Mouse (Mus musculus): ENCODE measurements at regions not wholly inside any gene's neighbourhood (a gene's known extent, or its start where the extent isn't known, plus 50 kb on each side); places are given as distances from the start of the nearest gene placed in this dataset.
"Not testable (repeated sequence)": the region's sequence is repeated elsewhere in the genome, so short reads cannot be mapped to it uniquely, and the experiment has no call there.

DNA sequence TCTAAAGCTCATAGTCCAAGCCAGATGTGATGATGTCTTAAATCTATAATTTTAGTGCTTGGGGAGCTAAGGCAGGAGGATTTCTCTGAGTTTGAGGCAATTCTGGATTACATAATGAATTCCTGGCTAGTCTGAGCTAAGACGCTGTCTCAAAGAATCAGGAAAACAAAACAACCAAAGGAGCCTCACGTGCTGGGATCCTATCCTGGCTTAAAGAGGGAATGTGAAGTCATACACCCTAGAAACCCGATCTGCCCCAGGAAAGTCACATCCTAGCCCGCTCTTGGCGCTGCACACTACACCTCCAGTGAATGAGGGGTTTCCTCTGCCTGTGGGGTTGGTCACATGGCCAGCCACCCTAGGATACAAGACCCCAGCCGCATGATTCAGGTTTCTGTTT, 211.2 kb downstream of the Glrx3 start:
- DNase-seq (ENCODE audit: low spot score in 2 of 2) = no peak

DNA sequence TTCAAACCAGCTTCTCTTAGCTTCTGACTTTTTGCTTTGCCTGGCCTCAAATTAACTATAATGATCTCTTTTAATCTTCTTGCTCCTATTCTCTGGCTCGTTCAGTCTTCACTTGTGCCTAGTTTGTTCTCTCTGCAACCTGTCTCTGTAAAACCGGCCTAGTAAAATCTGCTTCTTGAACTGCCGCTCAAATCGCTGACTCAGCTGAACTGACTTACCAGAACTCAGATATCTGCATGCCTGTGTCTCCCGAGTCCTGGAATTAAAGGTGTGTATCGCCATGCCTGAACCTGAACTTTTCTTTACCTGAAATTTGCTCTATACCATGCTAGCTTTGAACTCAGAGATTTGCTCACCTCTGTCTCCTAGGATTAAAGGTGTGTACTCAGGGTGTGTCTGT, 212.2 kb downstream of the Glrx3 start:
- no peak for DNase-seq (ENCODE audit: low spot score in 2 of 2)

DNA sequence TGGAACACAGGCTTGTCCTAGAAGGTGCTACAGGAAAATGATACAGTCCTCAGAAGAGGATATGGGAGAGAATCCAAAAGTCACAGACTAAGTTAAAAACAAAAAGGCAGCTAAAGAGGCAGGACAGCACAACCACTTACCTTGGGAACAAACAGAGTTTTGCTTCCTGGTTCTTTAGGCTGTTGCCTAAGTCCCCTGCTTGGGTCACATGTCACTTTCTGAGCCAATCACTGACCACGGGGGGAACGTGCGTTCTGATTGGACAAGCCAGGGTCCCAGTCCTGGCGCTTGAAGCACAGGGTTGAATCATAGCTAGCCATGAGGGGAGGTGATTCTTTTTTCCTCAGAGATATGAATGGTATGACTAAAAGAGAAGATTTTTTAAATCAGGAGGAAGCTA, 216.4 kb downstream of the Glrx3 start:
- DNase-seq (ENCODE audit: low spot score in 2 of 2) = no peak

DNA sequence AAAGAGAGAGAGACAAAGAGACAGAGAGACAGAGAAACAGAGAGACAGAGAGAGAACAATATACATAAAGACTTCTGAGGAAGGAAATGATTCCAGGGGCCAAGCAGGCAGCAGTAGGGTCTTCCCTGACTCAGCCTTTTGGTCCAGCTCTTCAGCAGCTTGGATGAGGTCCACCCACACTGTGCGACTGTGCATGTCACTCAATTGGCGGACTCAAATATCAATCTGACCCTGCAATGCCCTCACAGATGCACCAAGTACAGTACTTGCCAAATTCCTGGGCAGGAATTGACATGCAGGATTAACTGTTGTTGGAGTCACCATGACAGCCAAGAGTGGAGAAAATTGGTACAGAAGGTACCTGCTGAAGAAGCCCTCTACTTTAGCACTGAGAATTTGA, 229.8 kb downstream of the Glrx3 start:
- no peak for DNase-seq (ENCODE audit: low spot score in 2 of 2)

DNA sequence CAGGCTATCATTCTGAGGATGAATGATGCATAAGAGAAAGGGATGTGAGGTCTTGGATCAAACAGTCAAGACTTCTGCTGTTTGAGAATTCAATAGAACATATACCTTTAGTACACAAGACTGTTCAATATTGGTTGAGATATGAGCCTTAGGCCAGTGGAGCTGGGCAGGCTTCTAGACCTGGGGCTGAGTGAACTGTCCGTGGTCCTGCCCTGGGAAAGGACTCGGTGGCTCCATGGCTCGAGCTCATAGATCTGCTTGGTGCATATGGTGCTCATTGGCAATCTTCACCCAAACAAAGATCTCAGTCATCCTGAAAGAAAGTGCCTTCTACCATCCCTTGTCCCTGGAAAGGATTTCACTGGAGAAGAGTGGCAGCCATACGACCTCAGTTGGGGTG, 233.7 kb downstream of the Glrx3 start:
- no peak for DNase-seq (ENCODE audit: low spot score in 2 of 2)

DNA sequence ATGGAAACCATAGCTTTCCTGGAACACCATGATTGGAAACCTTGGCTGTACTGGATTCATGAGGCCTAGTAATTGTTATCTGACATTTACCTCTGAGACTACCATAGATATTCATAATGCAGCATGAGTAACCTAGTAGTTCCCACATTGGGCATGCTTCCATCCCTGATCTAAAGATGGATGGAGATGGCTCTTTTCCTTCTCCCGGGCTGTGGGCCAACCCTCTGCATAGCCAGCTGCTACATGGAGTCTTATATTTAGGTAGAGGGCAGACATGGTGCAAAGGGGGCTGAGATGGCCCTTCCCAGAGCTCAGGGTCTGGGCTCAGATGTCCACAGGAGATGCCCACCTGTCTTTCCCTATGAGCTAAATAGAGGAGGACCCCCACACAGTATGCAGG, 237.2 kb downstream of the Glrx3 start:
- DNase-seq (ENCODE audit: low spot score in 2 of 2) = peak in 1 of 2 experiments; percentile 44

DNA sequence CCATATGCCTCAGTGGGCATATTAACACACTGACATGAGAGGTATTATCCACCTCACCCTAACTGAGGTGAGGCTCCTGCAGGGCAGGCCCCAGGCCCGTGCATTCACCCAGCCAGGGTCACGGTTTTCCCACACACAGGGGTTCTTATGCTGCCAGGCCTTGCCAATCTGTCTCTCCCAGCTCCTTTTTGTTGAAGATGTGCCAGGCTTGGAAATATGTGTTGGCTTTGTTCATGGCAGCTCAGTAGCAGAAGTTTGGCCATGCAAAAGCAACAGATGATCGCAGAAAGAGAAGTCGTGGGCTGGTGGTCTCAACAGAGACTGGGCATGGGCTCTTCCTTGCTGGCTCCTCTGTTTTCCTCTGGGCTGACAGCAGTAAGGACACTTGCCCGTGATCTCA, 238.0 kb downstream of the Glrx3 start:
- DNase-seq (ENCODE audit: low spot score in 2 of 2) = peak in 1 of 2 experiments; percentile 46

DNA sequence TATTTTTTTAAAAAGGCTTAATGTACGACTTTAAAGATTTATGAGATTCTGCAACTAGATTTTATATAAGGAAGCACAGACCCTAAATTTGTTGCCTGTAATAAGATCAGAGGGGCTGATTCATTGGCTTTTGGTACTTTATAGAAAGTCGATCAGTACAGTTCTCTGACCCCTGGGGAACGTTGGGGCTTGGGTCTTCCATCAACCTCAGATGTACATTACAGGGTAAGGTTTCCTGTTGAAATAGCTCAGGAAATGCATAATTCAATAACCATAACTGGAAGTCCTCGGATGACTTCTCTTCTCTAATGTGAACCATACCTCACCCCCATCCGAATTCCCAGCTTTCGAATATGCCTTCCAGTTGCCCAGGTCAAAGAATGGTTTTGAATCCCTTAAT, 247.4 kb downstream of the Glrx3 start:
- no peak for DNase-seq (ENCODE audit: low spot score in 2 of 2)

DNA sequence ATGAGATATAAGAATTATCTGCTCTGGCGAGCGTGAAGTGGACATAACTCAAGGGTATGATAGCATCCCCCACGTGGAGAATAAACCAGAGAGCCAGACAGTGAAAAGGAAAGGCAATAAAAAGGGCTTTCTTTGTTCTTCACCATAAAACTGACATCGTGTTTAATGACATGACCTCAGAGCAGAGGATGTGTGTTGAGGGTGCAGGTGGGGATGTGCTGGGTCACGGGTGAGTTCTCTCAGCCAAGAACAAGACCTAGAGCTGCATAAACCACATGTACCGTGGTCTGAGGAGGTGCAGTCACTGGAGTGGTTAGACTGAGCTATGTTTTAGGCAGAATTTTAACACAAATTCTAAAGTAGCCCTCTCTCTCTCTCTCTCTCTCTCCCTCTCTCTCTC, 247.9 kb downstream of the Glrx3 start:
- no peak for DNase-seq (ENCODE audit: low spot score in 2 of 2)

DNA sequence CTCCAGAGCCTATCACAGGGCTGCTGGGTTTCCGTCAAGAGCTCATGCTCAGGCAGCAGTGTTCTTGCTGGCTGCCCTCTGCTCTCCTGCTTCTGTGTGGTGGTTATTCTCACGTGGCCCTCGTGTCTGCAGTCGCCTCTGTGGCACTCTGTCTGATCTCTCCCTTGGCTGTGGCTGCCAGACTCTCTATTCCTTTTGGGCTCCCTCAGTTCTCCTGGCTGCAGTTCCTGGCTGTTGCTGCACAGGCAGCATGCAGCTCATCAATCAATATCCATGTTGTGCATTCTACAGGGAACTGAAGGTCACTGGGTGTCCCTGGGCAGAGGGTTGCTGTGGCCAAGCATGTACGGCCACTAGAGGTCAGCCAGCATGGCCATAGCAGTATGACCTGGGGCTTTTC, 259.4 kb downstream of the Glrx3 start:
- no peak for DNase-seq (ENCODE audit: low spot score in 2 of 2)

DNA sequence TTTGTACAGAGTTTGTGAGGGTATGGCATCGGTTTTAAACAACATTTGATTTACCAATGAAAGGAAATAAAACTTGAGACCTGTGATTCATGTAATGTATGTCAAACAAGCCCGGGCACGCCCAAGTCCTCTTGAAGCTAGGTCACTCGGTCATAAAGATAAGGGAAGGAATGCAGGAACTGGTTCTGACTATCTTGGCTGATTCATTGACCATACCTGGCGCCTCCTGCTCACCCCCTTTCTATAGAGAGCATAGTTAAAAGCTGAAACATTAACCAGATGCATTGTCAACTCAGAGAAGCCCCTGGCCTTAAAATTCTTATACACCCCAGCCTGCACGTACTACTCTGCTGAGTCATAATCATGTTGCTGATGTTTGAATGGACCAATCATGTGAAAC, 261.1 kb downstream of the Glrx3 start:
- not testable (repeated sequence) for DNase-seq (ENCODE audit: low spot score in 2 of 2)

DNA sequence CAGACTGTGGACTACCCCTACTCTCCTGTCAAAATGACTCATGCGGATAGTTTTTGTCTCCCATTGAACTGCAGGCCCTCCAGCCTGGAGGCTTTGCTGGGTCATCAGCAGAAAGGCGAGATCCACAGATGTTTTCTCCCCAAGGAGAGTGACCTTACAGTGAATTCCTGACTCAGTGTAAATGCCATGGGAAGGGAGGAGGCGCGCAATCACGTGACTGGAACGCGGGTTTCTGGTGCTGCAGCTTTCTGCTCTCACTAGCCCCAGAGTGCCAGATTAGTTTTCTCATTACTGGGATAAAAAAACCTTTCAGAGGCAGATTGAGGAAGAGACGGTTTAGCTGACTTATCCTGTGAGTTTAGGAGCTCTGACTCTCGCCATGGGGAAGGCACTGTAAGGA, 275.4 kb downstream of the Glrx3 start:
- no peak for DNase-seq (ENCODE audit: low spot score in 2 of 2)

DNA sequence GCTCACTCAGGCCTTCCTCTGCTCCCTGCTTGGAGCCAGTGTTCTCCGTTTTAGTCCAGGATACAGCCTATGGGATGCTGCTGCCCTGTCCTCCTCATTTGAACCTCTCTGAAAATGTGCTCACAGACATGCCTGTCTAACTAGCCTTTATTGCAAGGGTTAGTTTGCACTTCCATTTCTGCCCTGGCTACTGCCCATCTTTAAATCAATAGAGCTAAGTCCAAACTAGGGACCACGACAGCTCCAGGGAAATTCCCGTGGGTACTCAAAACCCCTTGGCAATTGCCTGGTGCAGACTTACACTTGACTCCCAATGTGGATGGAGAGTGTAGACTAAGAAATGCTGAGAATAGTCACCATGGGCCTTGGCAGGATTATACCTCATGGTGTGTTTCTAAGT, 276.4 kb downstream of the Glrx3 start:
- DNase-seq (ENCODE audit: low spot score in 2 of 2) = no peak

DNA sequence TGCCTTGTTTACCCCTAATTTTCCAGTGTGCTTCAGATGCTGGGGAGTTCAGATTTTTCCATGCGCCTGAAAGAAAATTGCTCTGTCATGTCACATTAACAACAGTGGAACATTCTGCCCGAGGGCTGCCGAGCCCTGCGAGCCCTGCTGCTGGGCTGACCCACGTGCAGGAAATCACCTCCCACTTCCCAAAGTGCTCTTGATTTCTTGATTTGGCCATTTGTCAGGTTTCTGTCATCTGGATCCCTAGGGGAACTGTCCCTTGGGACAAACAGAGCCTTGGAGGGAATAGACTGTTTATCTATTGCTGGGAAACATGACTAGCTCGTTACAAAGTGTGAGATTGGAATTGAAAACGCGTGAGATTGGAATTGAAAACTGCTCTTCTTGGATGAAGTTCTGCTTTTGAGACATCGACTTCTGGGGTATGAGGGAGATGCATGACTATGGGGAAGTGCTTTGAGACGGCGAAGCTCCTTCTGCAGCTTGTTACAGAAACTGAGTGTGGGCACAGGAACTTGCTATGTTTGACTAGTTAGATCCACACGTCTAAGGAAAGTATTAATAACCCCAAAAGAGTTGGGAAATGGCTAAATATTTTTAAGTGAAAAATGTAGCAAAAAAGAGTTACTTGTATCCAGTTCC, 277.0 kb downstream of the Glrx3 start:
- DNase-seq (ENCODE audit: low spot score in 2 of 2) = no peak

DNA sequence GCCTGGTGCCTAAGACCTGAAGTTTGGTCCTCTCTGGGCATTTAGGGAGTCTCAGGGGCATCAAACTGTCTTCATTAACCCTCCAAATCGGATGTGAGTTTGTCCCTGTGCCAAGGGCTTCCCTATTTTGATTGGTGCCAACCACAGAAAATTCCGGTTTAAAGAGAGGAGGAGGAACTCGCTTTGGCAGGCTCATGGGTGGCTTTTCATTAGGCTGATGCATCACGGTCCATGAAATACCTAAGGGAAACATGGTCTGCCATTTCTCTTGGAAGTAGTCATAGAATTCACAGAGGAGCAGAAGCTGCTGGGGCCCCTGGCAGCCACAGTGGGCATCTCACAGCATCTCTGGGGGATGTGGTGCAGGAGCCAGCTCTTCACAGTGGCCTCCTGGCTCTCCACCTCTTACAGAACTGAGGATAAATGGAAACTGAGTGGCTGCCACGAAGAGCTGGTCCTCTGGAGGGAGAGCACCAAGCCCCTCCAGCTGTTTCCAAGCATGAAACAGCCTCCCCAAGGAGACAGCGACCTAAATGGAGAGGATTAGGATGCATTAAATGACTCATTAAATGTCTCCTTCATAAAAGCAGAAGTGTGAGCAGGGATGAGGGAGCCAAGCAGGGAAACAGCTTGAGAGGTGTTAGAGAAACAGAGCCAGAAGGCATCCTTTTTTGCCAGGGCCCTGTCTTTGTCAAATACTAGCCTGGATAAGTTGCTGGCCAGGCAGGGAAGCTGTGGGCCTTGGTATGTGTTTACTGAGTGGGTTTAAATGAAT, 277.9 kb downstream of the Glrx3 start:
- DNase-seq (ENCODE audit: low spot score in 2 of 2) = peak in 1 of 2 experiments; percentile 7

DNA sequence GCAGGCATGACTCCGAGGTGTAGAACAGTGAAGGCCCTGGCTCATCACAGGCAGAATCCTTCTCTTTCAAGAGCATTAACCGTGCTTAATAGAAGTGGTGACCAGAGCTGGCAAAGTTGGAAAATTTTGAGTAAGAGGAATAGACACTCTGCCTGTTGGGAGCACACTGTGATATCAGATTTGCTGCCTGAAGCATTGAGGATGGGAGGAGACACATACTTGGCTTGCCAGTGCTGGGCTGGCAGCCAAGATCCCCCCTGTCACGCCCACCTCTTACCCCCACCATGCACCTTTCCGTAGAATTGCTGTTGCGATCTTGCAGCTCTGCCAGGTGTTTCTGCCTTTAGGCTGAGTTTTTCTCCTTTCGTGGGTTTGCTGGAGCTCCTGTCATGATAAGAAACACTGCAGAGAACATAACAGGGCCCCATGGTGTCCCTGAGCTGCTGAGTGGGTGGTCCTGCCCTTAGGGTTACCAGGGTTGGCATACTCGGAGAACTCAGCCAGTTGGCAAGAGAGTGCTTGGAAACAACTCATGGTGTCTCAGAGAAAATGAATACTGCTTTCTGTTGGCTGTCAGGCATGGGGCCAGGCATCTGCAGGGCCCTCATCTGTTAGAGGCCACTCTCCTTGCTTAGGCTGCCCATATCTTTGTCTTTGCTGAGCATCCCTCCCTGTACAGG, 286.1 kb downstream of the Glrx3 start:
- no peak for DNase-seq (ENCODE audit: low spot score in 2 of 2)

DNA sequence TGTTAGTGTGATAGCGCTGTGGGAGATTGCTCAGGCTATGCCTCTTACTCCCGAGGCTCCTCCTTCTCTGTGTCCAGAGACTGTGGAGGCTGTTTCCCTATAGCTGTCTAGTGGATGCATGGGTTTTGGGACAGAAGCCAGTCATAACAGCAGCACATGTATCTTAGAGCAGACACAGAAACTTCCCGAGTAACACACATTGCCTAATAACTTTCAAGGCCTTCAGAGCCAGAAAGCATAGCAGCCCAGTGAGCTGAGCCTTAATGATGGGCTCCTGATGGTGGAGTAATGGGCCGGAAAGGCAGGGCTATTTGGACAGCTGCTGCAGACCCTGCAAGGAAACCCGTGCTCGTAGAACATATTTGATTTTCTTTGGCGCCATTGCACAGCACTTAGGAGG, 288.6 kb downstream of the Glrx3 start:
- DNase-seq (ENCODE audit: low spot score in 2 of 2) = no peak

DNA sequence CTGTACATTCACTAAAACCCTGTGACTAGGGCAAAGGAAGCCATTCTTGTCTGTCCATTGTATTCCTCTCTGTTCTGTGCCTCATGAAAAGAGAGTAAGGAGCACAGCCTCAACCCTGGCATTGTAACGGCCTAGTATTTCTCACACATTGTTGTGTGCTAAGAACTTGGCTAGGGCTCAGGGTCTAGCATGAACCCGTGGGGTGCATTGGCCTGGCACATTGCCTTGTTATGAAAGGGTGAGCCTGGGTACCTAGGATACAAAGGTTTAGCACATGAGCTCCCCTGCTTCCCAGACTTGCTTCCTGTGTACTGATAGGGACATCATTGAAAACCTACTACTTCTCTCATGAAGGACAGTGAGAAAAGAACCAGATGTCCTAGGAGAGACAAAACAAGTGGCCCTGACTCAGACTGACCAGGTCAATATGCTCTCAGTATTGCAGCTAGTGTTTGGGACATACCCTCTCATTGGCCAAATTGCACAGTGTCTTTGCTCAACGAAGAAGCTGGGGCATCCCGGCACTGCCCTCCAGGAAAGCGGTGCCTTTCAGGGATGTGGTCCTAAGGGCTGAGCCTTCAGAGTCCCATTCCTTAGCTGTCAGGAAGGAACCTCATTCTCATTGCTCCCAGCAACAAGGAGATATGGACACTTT, 298.6 kb downstream of the Glrx3 start:
- no peak for DNase-seq (ENCODE audit: low spot score in 2 of 2)

DNA sequence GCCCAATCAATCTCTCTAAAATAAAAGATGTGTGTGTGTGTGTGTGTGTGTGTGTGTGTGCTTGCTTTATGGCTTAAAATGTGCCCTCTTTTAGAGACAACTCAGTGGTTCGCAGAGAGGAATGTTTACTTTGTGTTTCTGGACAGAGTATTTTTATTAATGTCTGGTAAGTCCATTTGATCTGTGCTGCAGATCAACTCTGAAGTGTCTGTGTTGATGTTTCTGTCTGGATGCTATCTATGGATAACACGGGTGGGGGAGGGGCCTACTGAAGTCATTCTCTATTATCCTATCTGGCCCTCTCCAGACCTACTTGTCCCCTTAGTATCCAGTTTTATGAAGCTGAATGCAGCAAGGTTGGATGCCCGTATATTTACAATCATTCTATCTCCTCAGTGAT, 304.3 kb downstream of the Glrx3 start:
- DNase-seq (ENCODE audit: low spot score in 2 of 2) = no peak

DNA sequence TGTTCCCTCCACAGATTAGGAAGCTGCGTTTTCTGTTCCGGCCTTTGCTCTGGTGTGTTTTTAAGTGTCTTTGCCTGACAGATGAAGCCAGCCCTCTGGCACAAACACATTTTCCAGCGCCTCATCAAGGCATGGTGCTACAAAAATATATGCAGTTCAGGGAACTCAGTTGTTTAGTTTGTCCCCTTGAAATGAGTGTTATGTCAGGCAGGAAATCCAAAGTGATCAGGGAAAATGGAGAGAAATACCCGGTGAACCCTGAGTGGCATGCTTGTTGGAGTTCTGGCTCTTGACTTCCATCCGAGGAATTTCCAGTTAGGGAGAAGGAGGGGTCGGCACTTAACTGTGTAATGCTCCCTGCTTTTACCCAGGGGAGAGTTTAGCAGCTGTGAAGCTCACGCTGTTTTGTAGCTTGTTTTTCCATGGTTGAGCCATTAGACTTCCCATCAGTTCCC, 304.9 kb downstream of the Glrx3 start:
- no peak for DNase-seq (ENCODE audit: low spot score in 2 of 2)

DNA sequence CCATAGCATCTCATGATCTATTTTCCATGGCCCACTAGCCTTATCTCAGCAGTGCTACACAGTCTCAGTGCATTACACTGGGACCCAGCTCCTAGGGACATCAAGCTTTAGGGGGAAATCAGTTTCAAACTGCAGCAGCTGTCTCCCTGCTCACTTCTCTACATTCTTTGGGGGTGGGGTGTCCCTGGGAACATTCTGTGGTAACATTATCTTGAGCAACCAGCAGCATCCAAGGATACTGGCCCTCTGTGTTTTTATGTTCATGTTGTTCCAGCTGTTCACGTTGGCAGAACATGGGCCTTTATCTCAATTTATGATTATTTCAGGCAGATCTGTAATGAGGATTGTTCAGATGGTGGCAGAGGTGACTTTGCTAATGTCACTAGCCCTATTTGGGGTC, 308.2 kb downstream of the Glrx3 start:
- DNase-seq (ENCODE audit: low spot score in 2 of 2) = no peak

DNA sequence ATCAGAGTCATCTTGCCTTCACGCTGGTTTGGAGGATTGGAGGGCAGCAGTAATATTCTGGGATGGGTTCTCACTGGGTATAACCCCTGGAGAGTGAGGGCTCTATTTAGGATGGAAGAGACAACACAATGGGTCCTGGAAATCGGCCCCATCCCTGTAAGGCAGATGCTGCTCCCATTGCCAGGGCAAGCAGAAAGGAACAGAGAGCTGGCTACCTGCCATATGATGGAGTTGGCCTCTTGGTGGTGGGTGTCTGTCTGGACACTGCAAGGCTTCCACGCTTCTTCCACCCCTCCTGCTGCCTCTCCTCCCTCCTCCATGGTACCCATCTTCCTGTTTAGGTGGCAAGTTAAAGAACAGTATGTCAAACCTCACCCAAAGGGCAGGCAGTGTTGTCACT, 308.6 kb downstream of the Glrx3 start:
- DNase-seq (ENCODE audit: low spot score in 2 of 2) = no peak
